Mouse (Mus musculus): Measurements from ENCODE around the gene Gm28048. TPM values are rescaled to one million over a fixed set of nuclear protein-coding genes. Genes with fewer than 3 reads are reported as not detected.
A peak's percentile ranks its signal among the peaks of the same experiment; 100 is the strongest.

The Gm28048 gene
- polyA plus RNA-seq, 1 experiment from 2014 or later, result 14.0 TPM

DNA sequence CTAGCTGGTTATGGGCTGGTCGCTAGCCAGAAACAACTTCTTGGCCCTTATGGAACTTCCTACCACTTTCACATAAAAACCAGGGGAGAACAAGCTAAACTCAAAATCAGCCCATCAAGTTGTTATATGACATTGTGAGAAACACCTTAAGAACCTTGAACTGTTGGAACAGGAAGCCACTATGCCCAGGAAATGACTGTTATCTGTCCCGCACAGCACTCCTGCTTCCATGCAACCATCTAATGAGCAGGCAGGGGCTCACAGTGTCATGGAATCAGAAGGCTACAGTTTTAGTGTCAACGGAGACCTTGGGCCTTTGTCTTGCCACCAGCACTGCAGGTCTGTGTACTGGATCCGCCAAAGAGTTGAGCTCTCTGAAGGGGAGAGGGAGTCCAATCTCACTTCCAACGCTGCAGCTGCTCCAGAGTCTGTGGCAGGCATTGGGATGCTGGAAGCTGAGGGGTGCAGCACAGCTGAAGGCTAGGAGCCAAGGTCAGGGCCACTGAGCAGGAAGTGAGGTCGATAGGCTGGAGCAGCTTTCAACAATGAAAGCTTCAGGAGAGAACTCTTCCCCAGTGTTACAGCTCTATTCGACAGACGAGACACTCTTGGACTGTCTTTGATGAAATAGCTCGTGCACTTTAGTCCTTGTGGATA, 157.7 kb downstream of the Gm28048 start:
- no peak for ATAC-seq (ENCODE audit: low FRiP score, low TSS enrichment)

GRCm38 (mm10) chr11:22821243-22821642, 160.6 kb downstream of the Gm28048 start:
- H3K4me3 ChIP-seq (ENCODE audit: low read depth, low read length), result no peak overlapping the region
- H3K4me1 ChIP-seq (replicated peaks; ENCODE audit: control insufficient read depth, insufficient read depth), result no peaks in the 10 kb centered on the region
- WGBS, result 77% methylated on average over 3 of the region's 3 CpGs
- no peaks in the 10 kb centered on the region for H3K9me3 ChIP-seq (ENCODE audit: control insufficient read depth, low read length)
- no peak overlapping the region for H3K4me2 ChIP-seq (replicated peaks; ENCODE audit: low read depth)
- no peaks in the 10 kb centered on the region for H3K36me3 ChIP-seq (ENCODE audit: control insufficient read depth, insufficient read depth, low read length)
- no peak for TF ChIP-seq CTCF (IDR thresholded peaks at IDR 0.05; ENCODE audit: low read depth)
- TF ChIP-seq EP300 (optimal IDR thresholded peaks at IDR 0.05), result no peak
- no peak overlapping the region for H3K27ac ChIP-seq (replicated peaks)
- ATAC-seq (ENCODE audit: low FRiP score, low TSS enrichment) (peak; percentile 93), DNase-seq (ENCODE audit: low spot score) (peak; percentile 57)
- H3K9ac ChIP-seq (ENCODE audit: low read length), result no peak overlapping the region
- no peaks in the 10 kb centered on the region for H3K27me3 ChIP-seq (ENCODE audit: control insufficient read depth, insufficient read depth, low read length)

More for the DNA sequence above, 157.7 kb downstream of the Gm28048 start:
- Histone ChIP-seq H3K4me1 (replicated peaks; ENCODE audit: control insufficient read depth, insufficient read depth) (no peaks in the 10 kb centered on the region), H3K27me3 (ENCODE audit: control insufficient read depth, insufficient read depth, low read length) (no peaks in the 10 kb centered on the region), H3K9me3 (ENCODE audit: control insufficient read depth, low read length) (no peaks in the 10 kb centered on the region), H3K4me2 (replicated peaks; ENCODE audit: low read depth) (no peak overlapping the region), H3K4me3 (ENCODE audit: low read depth, low read length) (no peak overlapping the region), H3K9ac (ENCODE audit: low read length) (no peak overlapping the region), H3K27ac (replicated peaks) (no peak overlapping the region), H3K36me3 (ENCODE audit: control insufficient read depth, insufficient read depth, low read length) (no peaks in the 10 kb centered on the region)
- WGBS, result 75% methylated on average over 9 of the region's 9 CpGs
- DNase-seq (ENCODE audit: low spot score), result no peak
- TF ChIP-seq EP300 (optimal IDR thresholded peaks at IDR 0.05) (no peak), CTCF (IDR thresholded peaks at IDR 0.05; ENCODE audit: low read depth) (no peak)

DNA sequence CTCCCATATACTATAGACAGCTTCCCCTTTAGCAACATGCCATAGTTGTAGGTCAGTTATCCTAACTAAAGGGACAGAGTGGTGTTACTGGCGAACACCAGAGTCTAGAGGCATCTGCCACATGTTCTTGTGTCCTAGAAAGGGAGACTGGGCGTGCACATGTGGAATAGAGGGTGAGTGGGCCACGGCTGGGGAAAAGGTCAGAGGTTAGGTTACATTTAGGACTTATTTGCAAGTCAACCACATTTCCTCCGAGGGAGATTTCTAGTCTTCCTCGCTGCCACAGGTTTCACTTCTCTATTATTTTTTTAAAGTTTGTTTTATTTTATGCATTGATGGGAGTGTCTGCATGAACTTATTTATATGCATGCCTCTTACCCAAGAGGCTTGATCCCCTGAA, 163.5 kb downstream of the Gm28048 start:
- 75% methylated on average over 5 of the region's 5 CpGs for WGBS
- H3K9ac ChIP-seq (ENCODE audit: low read length), result no peak overlapping the region
- no peak overlapping the region for H3K4me2 ChIP-seq (replicated peaks; ENCODE audit: low read depth)
- no peak overlapping the region for H3K4me3 ChIP-seq (ENCODE audit: low read depth, low read length)
- H3K36me3 ChIP-seq (ENCODE audit: control insufficient read depth, insufficient read depth, low read length), result no peaks in the 10 kb centered on the region
- no peak for ATAC-seq (ENCODE audit: low FRiP score, low TSS enrichment)
- TF ChIP-seq EP300 (optimal IDR thresholded peaks at IDR 0.05) (no peak), CTCF (IDR thresholded peaks at IDR 0.05; ENCODE audit: low read depth) (no peak)
- no peak overlapping the region for H3K27ac ChIP-seq (replicated peaks)
- no peaks in the 10 kb centered on the region for H3K27me3 ChIP-seq (ENCODE audit: control insufficient read depth, insufficient read depth, low read length)
- DNase-seq (ENCODE audit: low spot score), result no peak
- H3K9me3 ChIP-seq (ENCODE audit: control insufficient read depth, low read length), result no peaks in the 10 kb centered on the region
- H3K4me1 ChIP-seq (replicated peaks; ENCODE audit: control insufficient read depth, insufficient read depth), result no peaks in the 10 kb centered on the region

DNA sequence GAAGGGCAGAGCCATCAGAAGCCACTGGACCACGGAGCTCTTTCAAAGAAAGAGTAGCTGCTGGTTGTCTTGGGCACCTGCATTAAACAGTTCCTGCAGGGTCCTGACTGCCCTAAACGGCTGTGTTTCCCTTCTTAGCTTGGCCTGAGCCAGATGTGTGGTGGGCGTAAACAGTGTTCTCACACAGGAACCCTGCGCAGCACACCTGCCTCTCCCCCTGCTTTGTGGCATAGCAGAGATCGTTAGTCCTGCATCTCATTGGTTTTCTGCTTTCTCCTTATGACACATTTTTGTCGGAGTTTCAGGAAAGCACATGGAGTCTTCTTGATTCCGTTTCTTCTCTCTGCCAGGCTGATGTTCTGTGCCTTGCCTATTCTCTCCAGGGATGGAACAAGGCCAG, 166.0 kb downstream of the Gm28048 start:
- DNase-seq (ENCODE audit: low spot score), result no peak
- H3K4me1 ChIP-seq (replicated peaks; ENCODE audit: control insufficient read depth, insufficient read depth), result no peaks in the 10 kb centered on the region
- H3K9ac ChIP-seq (ENCODE audit: low read length), result no peak overlapping the region
- H3K36me3 ChIP-seq (ENCODE audit: control insufficient read depth, insufficient read depth, low read length), result no peaks in the 10 kb centered on the region
- H3K4me2 ChIP-seq (replicated peaks; ENCODE audit: low read depth), result no peak overlapping the region
- no peaks in the 10 kb centered on the region for H3K9me3 ChIP-seq (ENCODE audit: control insufficient read depth, low read length)
- WGBS, result 76% methylated on average over 7 of the region's 7 CpGs
- ATAC-seq (ENCODE audit: low FRiP score, low TSS enrichment), result no peak
- H3K4me3 ChIP-seq (ENCODE audit: low read depth, low read length), result no peak overlapping the region
- H3K27me3 ChIP-seq (ENCODE audit: control insufficient read depth, insufficient read depth, low read length), result no peaks in the 10 kb centered on the region
- TF ChIP-seq EP300 (optimal IDR thresholded peaks at IDR 0.05) (no peak), CTCF (IDR thresholded peaks at IDR 0.05; ENCODE audit: low read depth) (no peak)
- H3K27ac ChIP-seq (replicated peaks), result no peak overlapping the region

- no peak for DNase-seq (ENCODE audit: low spot score)
- H3K9ac ChIP-seq (ENCODE audit: low read length), result no peak overlapping the region
- no peaks in the 10 kb centered on the region for H3K27me3 ChIP-seq (ENCODE audit: control insufficient read depth, insufficient read depth, low read length)
- no peaks in the 10 kb centered on the region for H3K36me3 ChIP-seq (ENCODE audit: control insufficient read depth, insufficient read depth, low read length)
- ATAC-seq (ENCODE audit: low FRiP score, low TSS enrichment), result no peak
- no peak overlapping the region for H3K4me3 ChIP-seq (ENCODE audit: low read depth, low read length)
- no peaks in the 10 kb centered on the region for H3K9me3 ChIP-seq (ENCODE audit: control insufficient read depth, low read length)
- H3K4me1 ChIP-seq (replicated peaks; ENCODE audit: control insufficient read depth, insufficient read depth), result no peaks in the 10 kb centered on the region
- H3K4me2 ChIP-seq (replicated peaks; ENCODE audit: low read depth), result no peak overlapping the region
- H3K27ac ChIP-seq (replicated peaks), result no peak overlapping the region
- no peak for TF ChIP-seq CTCF (IDR thresholded peaks at IDR 0.05; ENCODE audit: low read depth)
- no peak for TF ChIP-seq EP300 (optimal IDR thresholded peaks at IDR 0.05)
Observed at GRCm38 (mm10) chr11:22815143-22815542, 166.7 kb downstream of the Gm28048 start.

- Histone ChIP-seq H3K36me3 (ENCODE audit: control insufficient read depth, insufficient read depth, low read length) (no peaks in the 10 kb centered on the region), H3K9ac (ENCODE audit: low read length) (no peak overlapping the region), H3K4me1 (replicated peaks; ENCODE audit: control insufficient read depth, insufficient read depth) (no peaks in the 10 kb centered on the region), H3K27me3 (ENCODE audit: control insufficient read depth, insufficient read depth, low read length) (no peaks in the 10 kb centered on the region), H3K9me3 (ENCODE audit: control insufficient read depth, low read length) (no peaks in the 10 kb centered on the region), H3K27ac (replicated peaks) (no peak overlapping the region), H3K4me2 (replicated peaks; ENCODE audit: low read depth) (no peak overlapping the region), H3K4me3 (ENCODE audit: low read depth, low read length) (no peak overlapping the region)
- ATAC-seq (ENCODE audit: low FRiP score, low TSS enrichment), result no peak
- WGBS, result 78% methylated on average over 5 of the region's 5 CpGs
- no peak for DNase-seq (ENCODE audit: low spot score)
- TF ChIP-seq EP300 (optimal IDR thresholded peaks at IDR 0.05), result no peak
- TF ChIP-seq CTCF (IDR thresholded peaks at IDR 0.05; ENCODE audit: low read depth), result no peak
Observed at GRCm38 (mm10) chr11:22813921-22814704, 167.8 kb downstream of the Gm28048 start.
